Mouse (Mus musculus) adrenal gland, postnatal 10 days (tissue): ENCODE measurements around the gene Rhbdf2. TPM values are rescaled to one million over a fixed set of nuclear protein-coding genes. Genes with fewer than 3 reads are reported as not detected.

Source experiments
- DNase-seq: peaks from one replicate; pipeline ENCODE4 v3.0.0; 2021; ENCODE audit warnings: mixed read lengths
- total RNA-seq, 2 experiments: library from RNA; stranded (reverse); gene quantifications; 2 replicates each; pipeline ENCODE4 v1.2.3; 2021

Rhbdf2 gene
- total RNA-seq, 2 experiments from 2014 or later: 11.1 to 14.4 TPM

DNA sequence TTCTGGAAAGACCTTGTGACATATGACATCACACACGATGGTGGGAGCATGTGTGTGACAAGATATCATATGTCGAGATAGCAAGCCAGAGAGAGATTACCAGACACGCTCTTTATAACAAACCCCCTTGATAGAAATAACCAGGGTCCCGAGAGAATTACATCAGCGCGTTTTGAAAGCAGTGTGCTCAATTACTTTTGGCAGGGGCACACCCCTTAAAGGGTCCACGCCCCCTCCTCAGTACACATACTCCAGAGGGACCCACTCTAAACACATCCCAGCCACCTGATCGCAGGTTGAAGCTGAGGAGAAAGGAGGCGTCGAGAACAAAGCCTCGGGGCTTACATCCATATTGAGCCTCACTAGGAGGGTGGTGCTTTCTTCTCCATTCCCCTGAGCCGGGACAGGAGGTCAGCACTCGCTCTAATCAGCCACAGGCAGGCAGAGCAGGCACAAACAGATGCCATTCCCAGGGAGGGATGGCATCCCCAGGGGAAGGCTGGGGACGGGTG, 37.7 kb downstream of the Rhbdf2 start:
- no peak for DNase-seq

DNA sequence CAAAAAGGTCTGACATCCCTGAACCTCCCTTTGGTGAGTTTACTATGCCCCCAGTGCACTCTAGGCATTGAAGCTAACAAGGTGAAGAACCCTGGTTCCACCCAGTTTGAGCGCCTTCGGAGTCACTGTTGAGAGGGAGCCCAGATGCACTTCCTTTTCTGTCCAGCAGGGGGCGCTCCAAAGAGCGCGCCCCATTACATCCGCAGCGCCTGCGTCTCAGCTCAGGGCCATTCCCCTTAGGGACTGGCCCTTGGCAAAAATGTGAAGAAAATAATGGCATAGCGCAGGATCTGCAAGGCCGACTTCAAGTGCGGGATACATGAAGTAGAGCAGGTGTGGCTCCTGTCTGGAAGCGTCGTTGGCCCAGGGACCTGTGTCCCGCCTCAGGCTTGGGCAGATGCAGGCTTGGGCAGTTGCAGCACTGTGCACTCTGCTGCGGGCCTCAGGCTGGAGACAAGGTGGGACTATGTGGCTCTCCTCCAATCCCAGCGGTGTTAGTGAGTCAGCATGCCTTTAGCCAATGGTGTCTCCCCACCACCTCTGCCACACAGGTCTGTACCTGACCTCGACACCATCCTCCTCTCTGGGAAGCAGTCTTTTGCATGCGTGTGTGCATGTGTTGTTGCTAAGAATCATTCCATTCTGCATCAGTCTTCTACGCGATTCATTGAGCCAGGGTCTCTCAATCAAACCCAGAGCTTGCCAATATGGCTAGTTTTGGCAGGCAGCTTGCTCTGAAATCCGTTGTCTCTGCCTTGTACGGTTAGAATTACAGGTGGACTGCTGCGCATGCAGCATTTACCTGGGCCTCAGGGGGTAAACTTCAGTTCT, 39.8 kb downstream of the Rhbdf2 start:
- DNase-seq: peak; percentile 88

DNA sequence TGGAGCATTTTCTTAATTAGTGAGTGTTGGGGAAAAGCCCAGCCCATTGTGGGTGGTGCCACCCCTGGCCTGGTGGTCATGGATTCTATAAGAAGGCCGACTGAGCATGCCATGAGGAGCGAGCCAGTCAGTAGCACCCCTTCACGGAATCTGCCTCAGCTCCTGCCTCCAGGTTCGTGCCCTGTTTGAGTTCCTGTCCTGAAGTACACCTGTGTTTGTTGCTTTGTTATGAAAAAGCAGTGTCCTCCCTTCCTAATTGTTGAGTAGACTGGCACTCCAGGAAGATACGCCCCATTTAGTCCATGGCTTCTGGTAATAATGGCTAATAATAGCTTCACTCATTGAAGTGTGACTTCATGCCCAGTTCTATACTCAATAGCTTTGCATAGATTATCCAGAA, 40.5 kb downstream of the Rhbdf2 start, which contains the start of gene Aanat:
Gene Aanat, plus strand, starts transcription at position 123 of the 400 bp plus-strand sequence.
- no peak for DNase-seq

DNA sequence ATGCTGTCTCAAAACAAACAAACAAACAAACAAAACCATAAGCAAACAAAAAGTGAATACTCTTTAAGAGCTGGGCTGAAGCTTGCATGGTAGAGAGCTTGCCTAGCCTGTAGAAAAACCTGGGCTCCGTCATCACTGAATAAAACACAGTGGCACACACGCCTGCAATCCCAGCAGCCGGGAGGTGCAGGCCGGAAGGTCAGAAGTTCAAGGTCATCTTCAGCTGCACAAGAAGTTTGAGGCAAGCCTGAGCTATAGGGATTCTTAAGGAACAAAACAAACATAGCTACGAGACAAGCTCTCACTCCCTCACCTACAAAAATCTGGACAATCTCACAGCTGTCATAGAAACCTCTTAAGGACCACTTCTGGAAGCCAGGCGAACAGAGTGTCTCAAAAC, 41.1 kb downstream of the Rhbdf2 start:
- no peak for DNase-seq

DNA sequence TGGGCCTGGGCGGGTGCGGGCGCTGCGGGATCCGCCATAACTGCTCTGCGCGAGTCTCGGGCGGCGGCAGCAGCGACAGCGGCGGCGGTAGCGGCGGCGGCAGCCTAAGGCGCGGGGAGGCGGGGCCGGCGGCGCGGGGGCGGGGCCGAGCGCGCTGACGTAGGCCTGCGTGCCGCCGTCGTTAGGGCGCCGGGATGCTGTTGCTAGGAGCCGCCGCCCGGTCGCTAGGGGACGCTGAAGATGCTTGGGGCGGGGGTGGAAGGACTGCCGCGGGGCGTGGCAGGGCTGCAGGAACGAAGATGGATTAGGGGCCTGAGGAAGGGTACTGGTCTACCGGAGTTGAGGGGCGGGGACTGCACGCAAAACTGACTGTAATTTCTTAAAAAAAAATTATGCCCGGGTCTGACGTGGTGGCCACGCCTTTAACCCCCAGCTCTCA, 45.4 kb downstream of the Rhbdf2 start, which contains the start of gene Ube2o:
Gene Ube2o, minus strand, starts transcription at position 72 of the 439 bp plus-strand sequence.
- DNase-seq: peak; percentile 93

DNA sequence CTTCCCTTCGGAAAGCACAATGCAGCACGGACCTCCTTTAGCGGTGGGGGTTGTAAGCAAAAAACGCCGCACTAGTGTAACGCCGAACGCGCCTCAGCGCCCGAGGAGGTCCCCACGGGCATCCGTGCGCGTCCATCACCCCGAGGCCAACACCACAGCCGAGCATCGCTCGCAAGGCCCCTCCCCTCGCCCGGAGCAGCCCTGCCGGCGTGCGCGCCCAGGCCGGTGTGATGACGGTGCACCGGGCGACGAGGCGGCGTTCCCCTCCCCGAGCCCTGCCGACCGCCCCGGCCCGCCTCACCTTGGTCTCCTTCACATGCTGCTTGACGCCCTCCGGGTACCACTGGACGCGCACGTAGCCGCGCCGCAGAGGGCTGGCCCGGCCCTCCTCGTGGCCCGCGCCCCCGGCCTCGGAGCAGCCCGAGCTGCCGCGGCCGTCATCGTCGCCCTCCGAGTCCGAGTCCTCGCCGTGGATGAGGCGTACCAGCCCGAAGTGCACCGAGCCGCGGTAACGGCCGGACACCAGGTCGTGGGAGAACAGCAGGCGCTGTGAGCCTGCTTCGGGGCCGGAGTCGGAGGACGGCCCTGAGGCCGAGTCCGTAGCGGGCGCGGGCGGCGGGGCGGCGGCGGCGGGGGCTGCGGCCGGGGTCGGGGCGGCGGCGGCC, 46.0 kb downstream of the Rhbdf2 start:
- peak; percentile 69 for DNase-seq

DNA sequence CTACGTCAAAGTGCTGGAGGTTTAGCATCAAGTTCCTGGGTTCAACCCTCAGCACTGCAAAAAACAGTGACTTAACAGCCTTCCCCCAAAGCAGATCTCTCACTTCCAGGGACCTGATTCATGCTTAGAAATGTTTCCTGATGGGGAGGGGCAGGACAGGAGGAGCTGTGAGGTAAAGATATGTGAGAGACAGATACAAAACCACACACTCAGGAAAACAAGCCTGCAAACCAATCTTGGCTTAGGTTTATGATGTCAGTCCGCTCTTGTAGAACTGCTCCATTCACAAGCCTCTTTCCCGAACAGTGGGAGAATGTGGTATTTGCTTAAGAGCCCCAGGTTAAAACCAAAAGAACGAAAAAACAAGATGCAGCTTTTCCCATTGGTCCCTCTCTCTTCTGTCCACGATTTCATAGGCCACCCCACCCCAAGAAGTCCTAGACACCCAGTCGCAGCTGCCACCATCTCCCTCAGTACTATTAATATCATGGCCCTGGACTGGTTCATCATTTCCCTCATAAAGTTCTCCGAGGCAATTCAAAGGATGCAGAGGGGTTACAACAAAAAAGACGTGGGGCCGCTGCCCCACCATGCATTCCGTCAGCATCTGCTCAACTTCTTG, 46.7 kb downstream of the Rhbdf2 start:
- DNase-seq: no peak

DNA sequence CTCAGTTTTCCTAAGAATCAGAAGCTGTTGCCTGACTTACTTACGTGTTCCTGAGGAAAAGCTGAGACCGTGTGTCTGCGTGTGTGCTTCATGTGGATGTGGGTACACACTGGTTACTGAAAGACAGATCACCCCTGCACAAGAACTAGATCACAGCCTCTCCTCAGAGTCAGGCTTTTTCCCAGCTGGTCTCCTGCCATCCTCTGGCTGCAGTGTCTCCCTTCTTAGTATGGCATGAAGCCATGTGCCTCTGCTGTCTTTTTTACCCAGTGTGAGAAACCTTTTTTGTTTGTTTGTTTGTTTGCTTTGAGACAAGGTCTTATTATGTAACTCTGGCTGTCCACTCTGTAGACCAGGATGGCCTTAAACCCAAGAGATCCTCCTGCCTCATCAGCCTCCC, 47.5 kb downstream of the Rhbdf2 start:
- DNase-seq: no peak

DNA sequence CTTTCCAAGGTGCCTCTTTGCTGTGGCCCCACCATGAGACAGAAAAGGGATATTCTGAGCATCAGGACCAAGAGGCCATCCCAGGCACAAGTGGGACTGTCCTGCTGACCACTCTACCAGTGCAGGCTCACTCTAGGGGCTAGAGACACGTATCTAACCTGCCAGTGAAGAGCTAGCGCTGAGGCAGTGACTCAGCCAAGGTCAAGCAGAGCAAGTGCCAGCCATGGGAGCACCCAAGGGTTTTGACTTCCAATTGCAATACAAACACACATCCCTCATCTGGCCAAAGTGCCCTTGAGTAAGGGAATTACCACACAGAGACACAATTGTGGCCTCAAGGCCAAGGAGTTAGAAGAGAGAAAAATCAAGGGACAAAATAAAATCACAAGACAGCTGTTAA, 51.4 kb downstream of the Rhbdf2 start:
- DNase-seq: peak; percentile 65

DNA sequence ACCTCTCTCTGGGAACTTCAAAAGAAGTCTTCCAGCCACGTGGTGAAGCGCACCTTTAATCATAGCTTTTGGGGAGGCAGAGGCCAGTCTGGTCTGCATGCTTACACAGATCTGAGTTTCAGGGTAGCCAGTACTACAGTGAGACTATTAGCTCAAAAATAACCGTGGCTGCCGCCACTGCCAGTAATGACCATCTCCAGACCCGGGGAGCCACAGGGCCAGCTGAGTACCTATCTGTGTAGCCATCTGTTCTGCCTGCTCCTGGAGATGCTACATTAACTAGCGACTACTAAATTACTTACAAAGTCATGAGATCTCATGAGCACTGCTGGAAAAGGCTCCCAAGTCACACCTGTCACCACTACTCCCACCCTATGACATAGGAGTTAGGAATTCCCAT, 51.8 kb downstream of the Rhbdf2 start:
- no peak for DNase-seq

DNA sequence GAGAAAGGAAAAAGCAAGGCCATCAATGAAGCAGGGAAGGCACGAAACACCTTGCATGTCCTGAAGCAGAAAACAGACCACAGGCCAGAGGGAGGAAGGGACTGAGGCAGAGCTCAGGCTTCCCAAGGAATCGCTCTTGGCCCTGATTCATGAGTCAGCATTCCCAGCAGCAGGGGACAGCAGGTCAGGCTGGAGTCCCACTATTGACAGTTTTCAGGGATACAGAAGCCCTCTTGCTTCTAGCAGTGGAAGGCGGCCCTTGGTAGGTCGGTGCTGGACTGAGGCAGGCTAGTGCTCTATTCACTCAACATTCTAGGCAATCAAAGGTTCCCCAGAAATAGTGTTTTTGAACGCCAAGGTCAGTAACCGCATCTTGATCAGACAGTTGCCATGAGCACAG, 52.3 kb downstream of the Rhbdf2 start:
- DNase-seq: no peak

DNA sequence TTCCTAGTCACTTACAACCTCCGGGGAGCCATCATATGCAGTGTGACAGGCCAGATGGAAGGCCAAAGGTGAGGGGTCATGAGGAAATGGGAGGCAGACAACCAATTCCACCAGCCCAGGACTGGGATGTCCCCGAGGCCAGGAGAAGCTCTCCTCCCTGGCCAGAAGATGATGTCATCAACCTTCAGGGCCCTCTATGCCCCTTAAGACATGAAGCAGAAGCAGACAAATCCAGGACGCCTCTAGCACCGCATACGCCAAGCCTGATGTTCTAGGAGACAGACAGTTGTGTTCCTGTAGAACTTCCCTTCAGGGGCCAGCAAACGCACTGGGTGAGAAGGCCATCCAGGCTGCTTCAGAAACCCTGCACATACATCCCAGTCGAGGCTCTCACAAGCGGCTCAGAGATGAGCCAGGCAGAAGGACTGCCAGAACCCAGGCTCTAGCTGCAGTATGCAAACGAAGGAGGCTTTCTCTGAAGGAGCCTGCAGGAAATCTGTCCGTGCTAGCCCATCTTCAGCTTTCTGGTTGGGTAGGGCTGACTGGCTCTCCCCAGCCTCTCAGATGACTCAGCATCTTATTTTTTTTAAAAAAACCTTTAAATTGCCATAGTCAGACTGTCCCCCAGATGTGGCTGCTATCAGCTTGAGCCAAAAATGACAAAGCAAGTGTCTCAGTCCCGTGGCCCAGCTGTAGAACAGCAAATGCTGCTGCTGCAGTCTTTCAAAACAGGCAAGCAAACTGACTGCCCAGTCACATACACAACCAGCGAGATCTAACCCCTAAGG, 53.9 kb downstream of the Rhbdf2 start:
- no peak for DNase-seq

DNA sequence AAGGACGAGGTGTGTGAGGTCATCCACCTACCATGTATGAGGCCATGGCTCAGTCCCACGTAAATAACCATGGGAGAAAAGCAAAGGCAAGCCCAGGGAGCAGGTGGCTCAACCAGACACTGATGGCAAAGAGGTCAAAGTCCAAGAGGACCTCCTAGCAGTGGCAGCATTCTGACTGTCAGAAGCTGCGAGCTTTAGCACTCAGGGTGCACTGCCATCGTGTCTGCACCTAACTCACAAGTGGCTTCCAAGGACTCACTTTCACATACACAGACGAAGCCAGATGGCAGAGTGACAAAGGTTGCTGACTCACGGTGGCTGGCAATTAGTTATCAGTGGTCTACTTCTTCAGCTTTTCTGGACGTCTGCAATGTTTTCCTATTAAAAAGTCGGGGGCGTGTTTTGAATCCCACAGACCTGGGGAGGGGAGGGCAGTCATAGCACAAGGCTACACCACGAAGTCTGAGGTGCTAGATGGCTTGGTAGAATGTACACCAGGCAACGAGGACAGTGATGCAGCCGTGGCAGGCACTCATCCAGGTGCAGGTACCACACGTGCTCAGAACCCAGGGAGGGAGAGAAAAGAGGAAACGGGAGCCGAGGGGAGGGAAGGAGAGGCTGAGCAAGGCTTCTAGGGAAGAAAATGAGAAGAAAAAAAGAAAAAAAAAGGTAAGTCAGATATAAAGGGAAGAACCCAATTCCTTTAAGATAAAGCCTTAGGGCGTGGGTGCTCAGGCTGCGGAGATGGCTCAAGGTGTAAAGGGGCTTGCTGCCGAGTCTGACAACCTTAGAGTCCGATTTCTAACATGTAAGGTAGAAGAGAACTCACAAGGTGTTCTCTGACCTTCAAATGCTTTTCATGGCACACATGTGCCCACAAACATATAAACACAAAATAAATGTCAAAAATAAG, 54.8 kb downstream of the Rhbdf2 start:
- peak; percentile 78 for DNase-seq

DNA sequence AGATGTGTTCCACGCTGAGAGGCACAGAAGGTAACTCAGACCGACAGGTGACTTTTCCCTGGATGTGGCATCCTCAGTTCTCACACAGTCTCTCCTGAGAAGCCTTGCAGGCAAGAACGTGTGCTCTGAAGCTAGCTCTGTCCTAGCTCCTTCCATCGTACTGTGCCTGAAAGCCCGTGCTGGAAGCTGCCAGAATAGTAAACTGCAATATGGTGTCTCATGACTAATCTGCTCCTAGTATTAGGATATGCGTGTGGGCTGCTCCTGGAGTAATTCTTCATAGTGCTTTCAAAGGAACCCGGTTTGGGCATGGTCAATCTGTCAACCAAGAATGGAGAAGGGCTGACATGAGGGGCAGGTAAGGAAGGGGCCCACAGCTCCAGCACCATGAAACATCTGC, 56.0 kb downstream of the Rhbdf2 start:
- DNase-seq: no peak

DNA sequence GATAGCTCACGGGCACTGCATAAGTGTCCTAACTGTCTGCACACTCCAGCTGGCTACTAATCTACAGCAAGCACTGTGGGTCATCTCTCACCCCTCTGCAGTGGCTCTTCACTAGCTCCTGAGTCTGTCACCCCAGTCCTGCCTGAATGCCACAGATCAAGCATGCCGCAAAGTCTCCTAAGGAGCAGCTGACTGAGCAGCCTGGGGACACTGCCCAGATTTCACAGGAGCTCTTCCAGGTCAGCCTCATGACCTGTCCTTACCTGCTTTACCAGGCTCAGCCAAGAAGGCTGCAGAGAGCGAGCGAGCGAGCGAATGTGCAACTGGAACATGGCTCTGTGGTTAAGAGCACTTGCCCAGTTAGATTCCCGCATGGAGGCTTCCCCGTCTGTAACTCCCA, 59.3 kb downstream of the Rhbdf2 start:
- no peak for DNase-seq

DNA sequence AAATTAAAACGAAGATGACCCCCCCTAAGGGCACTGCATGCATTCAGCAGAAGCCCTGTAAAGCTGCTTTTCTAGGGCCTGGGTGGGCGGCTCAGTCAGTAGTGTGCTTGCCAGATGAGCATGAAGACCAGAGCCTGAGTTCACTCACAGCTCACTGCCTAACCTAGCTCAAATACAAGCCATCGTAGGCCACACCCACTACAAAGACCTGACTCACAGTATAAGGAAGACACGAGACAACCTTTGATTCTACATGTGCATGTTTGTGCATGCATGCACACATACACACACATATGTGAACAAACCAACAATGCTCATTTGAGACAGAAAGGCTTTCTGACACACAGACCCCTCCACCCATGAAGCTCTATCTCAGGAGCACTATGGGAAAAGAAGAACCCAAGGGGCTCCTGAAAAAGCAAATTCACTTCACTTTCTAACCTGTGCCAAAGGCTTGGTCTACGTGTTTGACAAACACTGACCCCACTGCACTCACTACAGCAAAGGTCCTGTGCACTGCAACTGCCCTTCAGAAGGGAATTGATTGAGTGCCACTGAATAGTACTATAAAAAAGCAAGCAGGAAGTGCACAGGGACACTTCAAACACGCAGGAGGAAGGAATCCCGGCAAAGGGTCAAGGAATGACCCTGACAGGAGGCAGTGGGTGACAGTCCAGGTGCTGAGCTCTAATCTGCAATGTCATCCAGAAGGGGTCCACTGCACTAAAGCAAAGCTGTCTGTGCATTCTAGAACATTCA, 61.4 kb downstream of the Rhbdf2 start:
- no peak for DNase-seq

DNA sequence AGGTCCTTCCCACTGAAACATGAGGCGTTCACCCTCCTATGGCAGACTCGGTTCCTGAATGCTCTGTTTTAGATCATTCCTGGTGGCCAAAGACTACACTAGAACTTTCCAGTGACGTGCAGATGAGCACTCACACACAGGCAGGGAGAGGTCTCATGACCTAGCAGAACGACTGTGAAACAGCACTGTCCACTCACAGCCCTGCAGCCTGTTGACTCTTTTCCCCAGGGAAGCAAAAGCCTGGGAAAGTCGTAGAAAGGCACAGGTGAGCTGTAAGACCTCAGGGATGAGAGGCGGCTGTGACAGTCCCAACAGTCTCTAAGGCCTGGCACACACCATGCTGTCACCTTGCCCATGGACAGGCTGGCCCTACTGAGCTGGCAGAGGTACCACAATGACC, 70.5 kb downstream of the Rhbdf2 start:
- no peak for DNase-seq

DNA sequence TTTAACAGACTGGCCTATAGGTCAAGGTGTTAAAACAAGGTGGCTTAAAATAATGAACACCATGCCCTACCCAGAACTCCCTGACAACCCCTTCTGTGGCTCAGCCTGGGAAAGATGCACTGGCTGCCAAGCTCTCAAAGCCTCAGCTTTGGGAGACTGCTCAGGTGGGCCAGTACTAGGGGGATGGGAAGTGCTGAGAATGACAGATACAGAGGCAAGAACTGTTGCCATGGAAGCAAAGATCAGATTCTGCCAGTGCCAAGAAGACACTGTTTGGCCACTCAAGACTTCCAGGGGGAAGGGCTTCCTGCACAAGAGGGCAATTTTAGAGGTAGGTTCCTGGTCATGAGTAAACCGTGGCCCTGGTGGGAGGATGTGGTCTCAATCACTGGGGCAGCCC, 71.2 kb downstream of the Rhbdf2 start:
- DNase-seq: no peak

DNA sequence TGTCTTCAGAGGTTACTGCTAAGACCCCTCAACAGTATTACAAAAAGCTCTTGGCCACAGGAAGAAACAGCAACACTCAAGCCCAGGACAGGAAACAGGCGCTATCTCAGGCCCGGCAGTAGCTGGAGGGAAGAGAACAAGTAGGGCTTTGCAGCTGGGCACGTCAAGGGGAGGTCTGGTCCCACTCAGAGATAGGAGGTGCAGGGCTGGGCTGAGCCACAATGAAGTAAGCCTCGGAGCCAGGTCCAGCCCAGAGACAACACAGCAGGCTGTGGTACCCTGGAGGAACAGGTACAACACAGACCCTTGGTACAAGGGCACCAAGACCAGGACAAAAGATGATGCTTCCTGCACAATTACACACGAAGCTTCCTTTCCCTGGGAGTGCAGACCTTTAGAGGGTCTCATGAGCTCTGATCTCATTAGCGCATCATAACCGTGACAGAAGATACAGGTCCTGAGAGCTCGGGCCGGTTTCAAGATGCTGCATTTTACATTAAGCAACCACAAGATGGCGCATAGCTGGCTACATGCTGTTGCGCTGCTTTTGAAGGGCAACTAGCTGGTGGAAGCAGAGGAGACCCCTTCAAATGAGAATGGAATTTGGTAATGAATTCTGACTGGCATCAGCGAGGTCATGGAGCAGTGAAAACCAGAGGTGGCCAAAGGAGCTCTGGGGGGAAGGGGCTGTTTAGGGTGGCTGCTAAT, 72.5 kb downstream of the Rhbdf2 start:
- DNase-seq: no peak

DNA sequence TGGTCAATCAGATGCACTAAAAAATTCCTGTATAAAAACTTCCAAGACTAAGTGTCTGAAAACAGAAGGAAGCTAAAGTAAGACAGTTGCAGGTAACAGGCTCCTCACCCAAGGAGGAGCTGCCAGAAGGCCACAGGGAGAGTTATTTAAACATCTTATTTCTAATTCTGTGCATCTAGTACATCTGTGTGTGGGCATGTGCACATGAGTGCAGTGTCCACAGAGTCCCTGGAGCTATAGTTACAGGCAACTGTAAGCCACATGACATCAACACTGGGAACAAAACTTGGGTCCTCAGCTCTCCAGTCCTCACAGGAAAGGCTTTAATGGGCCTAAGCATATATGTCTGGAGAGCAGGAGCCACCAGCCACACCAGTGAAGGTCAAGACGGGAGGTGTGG, 74.6 kb downstream of the Rhbdf2 start:
- DNase-seq: no peak
